Mouse (Mus musculus): ENCODE measurements around the gene Rrm1. TPM values are rescaled to one million over a fixed set of nuclear protein-coding genes. Genes with fewer than 3 reads are reported as not detected.
"Not testable (repeated sequence)": the region's sequence is repeated elsewhere in the genome, so short reads cannot be mapped to it uniquely, and the experiment has no call there.

The Rrm1 gene
- polyA plus RNA-seq, 1 experiment, result 12.2 TPM

- DNase-seq (ENCODE audit: low read depth, low spot score), result no peak
- 45% methylated on average over 5 of the region's 5 CpGs for WGBS
Observed at GRCm38 (mm10) chr7:102472675-102473074, 31.2 kb downstream of the Rrm1 start.

DNA sequence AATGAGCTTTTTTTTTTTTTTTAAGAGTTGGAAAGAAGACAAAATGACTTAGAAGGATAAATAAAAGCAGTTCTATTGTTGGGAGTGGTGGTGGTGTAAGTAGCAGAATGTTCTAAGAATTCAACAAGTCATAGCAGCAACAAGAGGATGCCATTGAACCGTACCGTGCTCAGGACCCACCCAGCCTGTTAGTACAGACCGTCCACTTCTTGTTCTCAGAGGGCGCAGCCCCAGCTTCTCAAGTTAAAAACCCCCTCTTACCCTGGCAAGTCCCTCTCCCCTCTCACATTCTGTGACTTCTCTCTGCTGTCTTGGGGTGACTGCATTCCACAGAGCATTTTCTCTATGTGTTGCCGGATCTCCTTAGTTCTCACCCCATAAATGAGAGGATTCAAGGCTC lies 35.1 kb downstream of the Rrm1 start:
- DNase-seq (ENCODE audit: low read depth, low spot score), result no peak
- WGBS, result 93% methylated on average over 5 of the region's 5 CpGs

- DNase-seq (ENCODE audit: low read depth, low spot score), result no peak
- WGBS, result 90% methylated on average over 11 of the region's 11 CpGs
Observed at GRCm38 (mm10) chr7:102477377-102477776, 35.9 kb downstream of the Rrm1 start.

DNA sequence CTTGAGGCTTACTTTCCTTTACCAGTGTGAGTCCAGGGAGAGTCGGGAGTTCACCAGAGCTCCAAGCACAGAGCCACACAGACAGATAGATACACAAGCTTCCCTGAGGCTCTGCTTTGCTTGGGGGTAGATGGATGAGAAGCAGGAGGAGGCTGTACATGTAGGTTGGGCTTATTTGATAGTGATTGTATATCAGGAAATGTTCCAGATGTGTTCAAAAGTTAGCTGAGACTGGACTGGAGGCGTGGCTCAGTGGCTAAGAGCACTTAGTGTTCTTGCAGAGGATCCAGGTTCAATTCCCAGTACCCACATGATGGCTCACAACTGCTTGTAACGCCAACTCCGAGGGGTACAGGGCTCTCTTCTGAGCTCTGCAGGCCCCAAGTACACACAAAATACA lies 36.9 kb downstream of the Rrm1 start:
- DNase-seq (ENCODE audit: low read depth, low spot score), result no peak
- WGBS, result 76% methylated on average over 4 of the region's 4 CpGs

GRCm38 (mm10) chr7:102478926-102479325 lies 37.4 kb downstream of the Rrm1 start:
- no peak for DNase-seq (ENCODE audit: low read depth, low spot score)
- 53% methylated on average over 3 of the region's 3 CpGs for WGBS

GRCm38 (mm10) chr7:102479368-102480078 lies 38.0 kb downstream of the Rrm1 start:
- WGBS, result 22% methylated on average over 5 of the region's 5 CpGs
- no peak for DNase-seq (ENCODE audit: low read depth, low spot score)

- DNase-seq (ENCODE audit: low read depth, low spot score), result no peak
- WGBS, result 62% methylated on average over 4 of the region's 4 CpGs
Observed at GRCm38 (mm10) chr7:102480821-102481220, 39.3 kb downstream of the Rrm1 start.

DNA sequence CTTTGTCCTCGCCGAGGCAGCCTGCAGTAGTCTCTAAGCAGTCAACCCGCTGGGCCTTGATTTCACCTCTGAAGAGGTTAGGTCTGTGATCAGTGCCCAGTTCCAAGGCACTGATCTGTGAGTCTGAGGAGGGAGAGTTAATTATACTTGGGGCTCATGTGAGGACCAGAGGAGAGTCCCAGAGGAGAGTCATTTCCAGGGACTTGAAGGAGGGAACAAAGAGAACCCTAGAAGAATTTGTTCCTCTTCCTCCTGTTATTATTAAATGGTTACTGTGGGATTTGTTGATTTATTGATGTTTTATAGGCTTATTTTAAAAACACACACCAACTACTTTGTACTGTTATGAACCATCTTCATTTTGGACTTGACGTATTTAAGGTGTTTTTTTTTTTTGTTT lies 40.1 kb downstream of the Rrm1 start, which contains the start of gene Olfr543:
Gene Olfr543 (minus strand): TSS at position 101 of the 400 bp plus-strand sequence.
- DNase-seq (ENCODE audit: low read depth, low spot score), result no peak
- WGBS, result 91% methylated on average over 4 of the region's 4 CpGs

- WGBS, result 71% methylated on average over 2 of the region's 2 CpGs
- DNase-seq (ENCODE audit: low read depth, low spot score), result no peak
Observed at GRCm38 (mm10) chr7:102483665-102484064, 42.2 kb downstream of the Rrm1 start.

DNA sequence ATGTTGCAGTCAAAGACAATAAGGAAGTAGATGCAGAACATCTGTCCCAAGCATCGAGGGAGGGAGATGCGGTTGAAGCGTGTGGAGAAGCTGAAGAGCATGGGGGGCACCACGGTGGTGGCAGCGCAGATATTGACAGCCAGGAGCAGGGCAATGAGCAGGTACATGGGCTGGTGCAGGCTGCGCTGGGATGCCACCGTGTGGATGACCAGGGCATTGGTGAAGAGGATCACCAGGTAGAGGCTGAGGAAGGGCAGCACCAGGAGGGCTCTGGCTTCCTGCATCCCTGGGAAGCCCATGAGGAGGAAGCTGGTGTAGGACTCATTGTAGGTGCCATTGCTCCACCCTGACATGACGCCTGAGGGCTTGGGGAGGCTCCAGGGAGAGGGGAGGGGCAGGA lies 43.3 kb downstream of the Rrm1 start:
- DNase-seq (ENCODE audit: low read depth, low spot score), result not testable (repeated sequence)
- 64% methylated on average over 7 of the region's 8 CpGs for WGBS

DNA sequence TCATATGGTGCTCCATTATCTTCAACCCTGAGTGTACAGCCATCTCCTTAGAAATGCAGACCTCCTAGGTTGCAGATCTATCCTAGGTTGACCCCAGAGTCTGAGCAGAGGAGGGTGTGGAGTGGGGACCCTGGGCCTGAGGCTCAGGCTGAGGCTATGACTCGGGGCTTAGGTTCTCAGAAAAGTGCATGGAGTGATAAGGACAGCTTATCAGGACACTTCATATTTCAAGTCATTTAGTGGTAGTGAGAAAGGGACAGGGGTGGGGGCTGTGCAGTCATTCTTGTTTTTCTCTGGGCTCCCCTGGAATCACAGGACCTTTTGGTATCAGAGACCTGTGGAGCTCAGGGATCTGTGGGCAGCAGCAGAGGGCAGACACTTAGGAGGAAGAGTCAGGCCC lies 44.6 kb downstream of the Rrm1 start:
- 65% methylated on average over 1 of the region's 1 CpGs for WGBS
- no peak for DNase-seq (ENCODE audit: low read depth, low spot score)

GRCm38 (mm10) chr7:102488161-102488560 lies 46.7 kb downstream of the Rrm1 start, which contains the start of gene Olfr544:
TSS of gene Olfr544 (minus strand) at chr7:102488313.
- WGBS, result 50% methylated on average over 1 of the region's 1 CpGs
- DNase-seq (ENCODE audit: low read depth, low spot score), result no peak

DNA sequence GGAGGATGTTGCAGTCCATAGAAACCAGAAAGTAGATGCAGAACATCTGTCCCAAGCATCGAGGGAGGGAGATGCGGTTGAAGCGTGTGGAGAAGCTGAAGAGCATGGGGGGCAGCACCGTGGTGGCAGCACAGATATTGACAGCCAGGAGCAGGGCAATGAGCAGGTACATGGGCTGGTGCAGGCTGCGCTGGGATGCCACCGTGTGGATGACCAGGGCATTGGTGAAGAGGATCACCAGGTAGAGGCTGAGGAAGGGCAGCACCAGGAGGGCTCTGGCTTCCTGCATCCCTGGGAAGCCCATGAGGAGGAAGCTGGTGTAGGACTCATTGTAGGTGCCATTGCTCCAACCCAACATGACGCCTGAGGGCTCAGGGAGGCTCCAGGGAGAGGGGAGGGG lies 52.9 kb downstream of the Rrm1 start:
- 65% methylated on average over 7 of the region's 7 CpGs for WGBS

GRCm38 (mm10) chr7:102499473-102499872 lies 58.0 kb downstream of the Rrm1 start, which contains the start of gene Olfr545:
TSS of gene Olfr545 (minus strand) at chr7:102499573.
- DNase-seq (ENCODE audit: low read depth, low spot score), result no peak
- 54% methylated on average over 3 of the region's 3 CpGs for WGBS

More for the DNA sequence above, 52.9 kb downstream of the Rrm1 start:
- not testable (repeated sequence) for DNase-seq (ENCODE audit: low read depth, low spot score)

DNA sequence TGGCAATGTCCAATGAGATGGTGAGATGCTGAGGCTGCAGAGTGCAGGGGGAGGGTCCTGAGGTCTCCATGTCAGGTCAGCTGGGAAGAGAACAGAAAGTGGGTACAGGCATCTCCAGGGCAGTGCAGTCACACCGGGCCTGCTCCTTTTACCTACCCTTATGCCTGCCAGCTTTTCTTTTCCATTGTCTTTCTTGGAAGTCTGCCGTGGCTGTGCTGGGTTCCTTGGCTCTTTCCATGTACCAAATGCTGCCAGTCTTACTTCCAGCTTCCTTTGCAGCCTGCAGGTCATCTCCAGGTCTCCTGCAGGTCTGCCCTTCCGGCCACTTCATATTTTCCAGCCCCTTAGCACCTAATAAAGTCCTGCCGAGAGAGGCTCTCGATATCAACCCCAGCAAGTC lies 60.5 kb downstream of the Rrm1 start:
- 73% methylated on average over 5 of the region's 5 CpGs for WGBS
- no peak for DNase-seq (ENCODE audit: low read depth, low spot score)

DNA sequence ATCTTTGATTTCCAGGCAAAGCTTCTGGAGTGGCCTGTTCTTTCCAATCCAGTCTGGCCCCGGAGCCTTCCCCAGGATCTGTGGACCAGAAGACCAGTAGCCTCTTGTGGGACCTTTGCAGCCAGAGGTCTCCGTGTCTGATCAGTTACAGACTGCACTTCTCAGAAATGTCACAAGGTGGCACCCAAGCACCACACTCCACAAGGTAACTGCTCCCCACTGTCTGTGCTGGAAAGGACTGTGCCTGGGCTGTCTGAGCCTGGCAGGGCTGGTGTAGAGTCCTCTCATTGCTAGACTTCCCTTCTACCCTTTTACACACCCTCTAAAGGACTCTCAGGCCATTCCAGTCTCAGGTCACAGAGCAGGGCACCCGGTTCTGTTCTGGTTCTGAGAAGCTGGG lies 65.4 kb downstream of the Rrm1 start:
- 44% methylated on average over 3 of the region's 3 CpGs for WGBS

DNA sequence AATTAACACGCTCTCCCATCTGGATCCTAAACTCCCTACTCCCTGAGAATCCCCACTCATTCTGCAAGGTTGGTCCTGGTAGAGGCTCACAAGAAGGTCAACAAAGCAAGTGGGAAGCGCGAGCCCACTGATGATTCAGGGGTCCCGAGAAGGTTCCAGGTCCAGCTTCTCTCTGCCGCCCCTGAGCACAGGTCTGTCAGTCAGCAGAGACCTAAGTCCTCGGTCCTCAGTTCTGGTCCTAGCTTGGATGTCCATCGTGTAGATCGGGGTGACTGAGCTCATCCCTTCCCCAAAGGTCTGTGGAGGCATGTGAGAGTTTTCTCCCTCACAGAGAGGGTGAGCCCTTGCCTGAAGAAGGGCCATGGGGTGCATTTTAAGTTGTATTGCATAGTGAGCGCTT lies 66.6 kb downstream of the Rrm1 start:
- WGBS, result 87% methylated on average over 9 of the region's 9 CpGs

More for the DNA sequence above, 65.4 kb downstream of the Rrm1 start:
- DNase-seq (ENCODE audit: low read depth, low spot score), result peak; percentile 11

GRCm38 (mm10) chr7:102508666-102509065 lies 67.2 kb downstream of the Rrm1 start:
- 84% methylated on average over 6 of the region's 6 CpGs for WGBS
- DNase-seq (ENCODE audit: low read depth, low spot score), result no peak

More for the DNA sequence above, 66.6 kb downstream of the Rrm1 start:
- DNase-seq (ENCODE audit: low read depth, low spot score), result no peak

- 76% methylated on average over 7 of the region's 7 CpGs for WGBS
- no peak for DNase-seq (ENCODE audit: low read depth, low spot score)
Observed at GRCm38 (mm10) chr7:102509726-102510125, 68.2 kb downstream of the Rrm1 start.

GRCm38 (mm10) chr7:102511927-102512326 lies 70.4 kb downstream of the Rrm1 start:
- 93% methylated on average over 10 of the region's 10 CpGs for WGBS
- no peak for DNase-seq (ENCODE audit: low read depth, low spot score)

DNA sequence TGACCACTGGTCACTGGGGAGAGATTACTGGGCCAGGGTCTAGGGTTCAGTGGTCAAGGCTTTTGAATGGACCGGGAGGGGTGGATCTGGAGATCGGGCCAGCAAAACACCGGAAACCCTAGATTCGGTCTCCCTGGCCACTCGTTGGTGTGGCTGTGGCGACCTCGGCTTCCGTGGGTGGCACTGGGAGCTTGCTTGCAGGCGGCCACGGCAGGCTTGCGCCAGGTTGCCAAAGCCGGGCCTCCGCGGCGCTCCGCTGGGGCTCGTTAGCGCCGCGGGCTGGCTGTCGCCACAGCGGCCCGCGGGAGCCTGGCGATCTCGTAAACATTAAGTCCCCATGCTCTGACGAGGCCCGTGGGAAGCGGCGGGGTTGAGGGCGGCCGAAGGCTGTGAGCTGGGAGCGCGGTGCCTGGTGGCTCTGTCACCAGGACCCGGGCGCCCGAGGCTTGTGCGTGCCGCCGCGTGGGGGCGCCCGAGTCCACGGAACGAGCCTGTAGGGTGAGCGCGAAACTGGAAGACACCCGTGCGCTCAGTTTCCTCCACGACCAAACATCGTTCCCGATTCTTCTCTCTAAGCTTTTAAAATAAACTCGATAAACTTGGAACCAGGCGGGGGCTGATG lies 71.4 kb downstream of the Rrm1 start:
- peak; percentile 21 for DNase-seq (ENCODE audit: low read depth, low spot score)
- WGBS, result 1% methylated on average over 54 of the region's 54 CpGs
